Mouse (Mus musculus): ENCODE data around the gene Soga1. TPM values are rescaled to one million over a fixed set of nuclear protein-coding genes. Genes with fewer than 3 reads are reported as not detected.

The Soga1 gene
- polyA plus RNA-seq, 1 experiment, result 5.3 TPM

- H3K27ac ChIP-seq (ENCODE audit: insufficient read depth, low read length), result no peak overlapping the region
- H3K4me1 ChIP-seq (ENCODE audit: control insufficient read depth, insufficient read depth, insufficient read length), result no peaks in the 10 kb centered on the region
- TF ChIP-seq CTCF (IDR thresholded peaks at IDR 0.05; ENCODE audit: extremely low read depth, insufficient read depth, insufficient read length, insufficient replicate concordance) (no peak), POLR2A (IDR thresholded peaks at IDR 0.05; ENCODE audit: low read depth, low read length) (no peak)
- peaks cover 61% of the 10 kb centered on the region for H3K36me3 ChIP-seq (ENCODE audit: control insufficient read depth, insufficient read depth, low read length)
- DNase-seq (ENCODE audit: low read depth in 1 of 2, low spot score in 2 of 2), result no peak
- no peak overlapping the region for H3K4me3 ChIP-seq (ENCODE audit: extremely low read depth, insufficient read depth, insufficient read length)
- no peaks in the 10 kb centered on the region for H3K27me3 ChIP-seq (ENCODE audit: control insufficient read depth, insufficient read depth, low read length)
- WGBS, result 84% methylated on average over 12 of the region's 12 CpGs
These were observed 20.7 kb upstream of the Soga1 start for GRCm38 (mm10) chr2:157099532-157100318.

GRCm38 (mm10) chr2:157095005-157095755, 16.1 kb upstream of the Soga1 start:
- H3K27ac ChIP-seq (ENCODE audit: insufficient read depth, low read length), result no peak overlapping the region
- H3K36me3 ChIP-seq (ENCODE audit: control insufficient read depth, insufficient read depth, low read length), result peaks cover 31% of the 10 kb centered on the region
- peak in 1 of 2 experiments; percentile 46 for DNase-seq (ENCODE audit: low read depth in 1 of 2, low spot score in 2 of 2)
- H3K4me3 ChIP-seq (ENCODE audit: extremely low read depth, insufficient read depth, insufficient read length), result no peak overlapping the region
- H3K4me1 ChIP-seq (ENCODE audit: control insufficient read depth, insufficient read depth, insufficient read length), result no peaks in the 10 kb centered on the region
- TF ChIP-seq CTCF (IDR thresholded peaks at IDR 0.05; ENCODE audit: extremely low read depth, insufficient read depth, insufficient read length, insufficient replicate concordance) (peak; percentile 69; the same call in 1 of the 2 replicates), POLR2A (IDR thresholded peaks at IDR 0.05; ENCODE audit: low read depth, low read length) (no peak)
- WGBS, result 73% methylated on average over 9 of the region's 9 CpGs
- H3K27me3 ChIP-seq (ENCODE audit: control insufficient read depth, insufficient read depth, low read length), result no peaks in the 10 kb centered on the region

- no peaks in the 10 kb centered on the region for H3K4me1 ChIP-seq (ENCODE audit: control insufficient read depth, insufficient read depth, insufficient read length)
- no peak overlapping the region for H3K4me3 ChIP-seq (ENCODE audit: extremely low read depth, insufficient read depth, insufficient read length)
- H3K27ac ChIP-seq (ENCODE audit: insufficient read depth, low read length), result no peak overlapping the region
- peaks cover 7% of the 10 kb centered on the region for H3K36me3 ChIP-seq (ENCODE audit: control insufficient read depth, insufficient read depth, low read length)
- no peak for DNase-seq (ENCODE audit: low read depth in 1 of 2, low spot score in 2 of 2)
- no peak for TF ChIP-seq CTCF (IDR thresholded peaks at IDR 0.05; ENCODE audit: extremely low read depth, insufficient read depth, insufficient read length, insufficient replicate concordance)
- TF ChIP-seq POLR2A (IDR thresholded peaks at IDR 0.05; ENCODE audit: low read depth, low read length), result no peak
- WGBS, result 76% methylated on average over 8 of the region's 8 CpGs
- no peaks in the 10 kb centered on the region for H3K27me3 ChIP-seq (ENCODE audit: control insufficient read depth, insufficient read depth, low read length)
These were observed 13.0 kb upstream of the Soga1 start for GRCm38 (mm10) chr2:157092024-157092423.

- Histone ChIP-seq H3K36me3 (ENCODE audit: control insufficient read depth, insufficient read depth, low read length) (no peaks in the 10 kb centered on the region), H3K27me3 (ENCODE audit: control insufficient read depth, insufficient read depth, low read length) (no peaks in the 10 kb centered on the region), H3K4me3 (ENCODE audit: extremely low read depth, insufficient read depth, insufficient read length) (no peak overlapping the region), H3K4me1 (ENCODE audit: control insufficient read depth, insufficient read depth, insufficient read length) (no peaks in the 10 kb centered on the region), H3K27ac (ENCODE audit: insufficient read depth, low read length) (no peak overlapping the region)
- WGBS, result 81% methylated on average over 14 of the region's 14 CpGs
- TF ChIP-seq POLR2A (IDR thresholded peaks at IDR 0.05; ENCODE audit: low read depth, low read length) (no peak), CTCF (IDR thresholded peaks at IDR 0.05; ENCODE audit: extremely low read depth, insufficient read depth, insufficient read length, insufficient replicate concordance) (no peak)
- no peak for DNase-seq (ENCODE audit: low read depth in 1 of 2, low spot score in 2 of 2)
These were observed 8.7 kb upstream of the Soga1 start for GRCm38 (mm10) chr2:157087536-157088317.

GRCm38 (mm10) chr2:157086796-157087195, 7.7 kb upstream of the Soga1 start, which contains the start of gene Tldc2:
TSS of gene Tldc2 (plus strand) at chr2:157087055.
- Histone ChIP-seq H3K36me3 (ENCODE audit: control insufficient read depth, insufficient read depth, low read length) (no peaks in the 10 kb centered on the region), H3K4me1 (ENCODE audit: control insufficient read depth, insufficient read depth, insufficient read length) (no peaks in the 10 kb centered on the region), H3K27ac (ENCODE audit: insufficient read depth, low read length) (no peak within 1 kb of the TSS), H3K27me3 (ENCODE audit: control insufficient read depth, insufficient read depth, low read length) (no peaks in the 10 kb centered on the region), H3K4me3 (ENCODE audit: extremely low read depth, insufficient read depth, insufficient read length) (no peak within 1 kb of the TSS)
- no peak for DNase-seq (ENCODE audit: low read depth in 1 of 2, low spot score in 2 of 2)
- TF ChIP-seq POLR2A (IDR thresholded peaks at IDR 0.05; ENCODE audit: low read depth, low read length) (no peak), CTCF (IDR thresholded peaks at IDR 0.05; ENCODE audit: extremely low read depth, insufficient read depth, insufficient read length, insufficient replicate concordance) (no peak)
- 93% methylated on average over 8 of the region's 8 CpGs for whole genome bisulfite sequencing

GRCm38 (mm10) chr2:157084831-157085585, 6.0 kb upstream of the Soga1 start:
- DNase-seq (ENCODE audit: low read depth in 1 of 2, low spot score in 2 of 2), result no peak
- H3K4me3 ChIP-seq (ENCODE audit: extremely low read depth, insufficient read depth, insufficient read length), result no peak overlapping the region

More at GRCm38 (mm10) chr2:157084831-157085585, 6.0 kb upstream of the Soga1 start:
- H3K27ac ChIP-seq (ENCODE audit: insufficient read depth, low read length), result no peak overlapping the region
- no peaks in the 10 kb centered on the region for H3K36me3 ChIP-seq (ENCODE audit: control insufficient read depth, insufficient read depth, low read length)
- no peaks in the 10 kb centered on the region for H3K27me3 ChIP-seq (ENCODE audit: control insufficient read depth, insufficient read depth, low read length)
- 86% methylated on average over 7 of the region's 7 CpGs for WGBS
- no peaks in the 10 kb centered on the region for H3K4me1 ChIP-seq (ENCODE audit: control insufficient read depth, insufficient read depth, insufficient read length)
- no peak for TF ChIP-seq POLR2A (IDR thresholded peaks at IDR 0.05; ENCODE audit: low read depth, low read length)
- no peak for TF ChIP-seq CTCF (IDR thresholded peaks at IDR 0.05; ENCODE audit: extremely low read depth, insufficient read depth, insufficient read length, insufficient replicate concordance)

All from spleen, adult 2 months (tissue).